Mouse (Mus musculus) intestine, embryonic 16.5 days (tissue): ENCODE results near the gene Smok3a. TPM values are rescaled to one million over a fixed set of nuclear protein-coding genes. Genes with fewer than 3 reads are reported as not detected.

ENCODE experiments used
- ATAC-seq: fragments of 200-750 bp; cut with Nextera tagmentation; 2 replicates; pipeline ENCODE4 v1.8.0; 2017; ENCODE audit warnings: moderate TSS enrichment, moderate library complexity
- H3K27ac ChIP-seq: fragments of 300-500 bp; sonication (generic); 2 replicates; pipeline ENCODE4 v1.5.1; 2014; ENCODE audit warnings: mild to moderate bottlenecking, low read length
- H3K27me3 ChIP-seq: fragments of 300-500 bp; sonication (generic); replicated peaks from 2 replicates; pipeline ENCODE4 v1.6.1; 2014; ENCODE audit warnings: low read length, control low read depth, mixed read lengths; ENCODE audit not compliant: control insufficient read depth, insufficient read depth
- H3K36me3 ChIP-seq: fragments of 300-500 bp; sonication (generic); 2 replicates; pipeline ENCODE4 v1.6.1; 2014; ENCODE audit warnings: low read length, control low read depth; ENCODE audit not compliant: control insufficient read depth, insufficient read depth
- H3K4me1 ChIP-seq: fragments of 300-500 bp; sonication (generic); 2 replicates; pipeline ENCODE4 v1.6.1; 2014; ENCODE audit warnings: low read length, control low read depth, mixed read lengths; ENCODE audit not compliant: control insufficient read depth, insufficient read depth
- H3K4me2 ChIP-seq: fragments of 300-500 bp; sonication (generic); 2 replicates; pipeline ENCODE4 v1.6.1; 2014; ENCODE audit warnings: low read depth, low read length, control low read depth
- H3K4me3 ChIP-seq: fragments of 300-500 bp; sonication (generic); 2 replicates; pipeline ENCODE4 v1.5.1; 2014; ENCODE audit warnings: mild to moderate bottlenecking, low read length
- H3K9ac ChIP-seq: fragments of 300-500 bp; sonication (generic); 2 replicates; pipeline ENCODE4 v1.6.1; 2014; ENCODE audit warnings: low read depth, low read length
- H3K9me3 ChIP-seq: fragments of 300-500 bp; sonication (generic); 2 replicates; pipeline ENCODE4 v1.6.1; 2016; ENCODE audit warnings: low read length, control low read depth; ENCODE audit not compliant: control insufficient read depth
- WGBS: fragments of 180-500 bp; shearing (Covaris S2); extraction: QIAGEN DNeasy Blood & Tissue Kit; methylation state at CpG from one replicate; pipeline ENCODE4 v1.1.7; 2014; 5-methylcytosine and 5-hydroxymethylcytosine counted together
- polyA plus RNA-seq: library from polyadenylated mRNA; unstranded; fragments of >200 nt; fragmentation: Nextera tagmentation; extraction: Ambion mirVana; gene quantifications from 2 replicates; pipeline ENCODE4 v1.2.1, GENCODE M21; 2015

Smok3a gene
- polyA plus RNA-seq, 1 experiment from 2014 or later = not detected

DNA sequence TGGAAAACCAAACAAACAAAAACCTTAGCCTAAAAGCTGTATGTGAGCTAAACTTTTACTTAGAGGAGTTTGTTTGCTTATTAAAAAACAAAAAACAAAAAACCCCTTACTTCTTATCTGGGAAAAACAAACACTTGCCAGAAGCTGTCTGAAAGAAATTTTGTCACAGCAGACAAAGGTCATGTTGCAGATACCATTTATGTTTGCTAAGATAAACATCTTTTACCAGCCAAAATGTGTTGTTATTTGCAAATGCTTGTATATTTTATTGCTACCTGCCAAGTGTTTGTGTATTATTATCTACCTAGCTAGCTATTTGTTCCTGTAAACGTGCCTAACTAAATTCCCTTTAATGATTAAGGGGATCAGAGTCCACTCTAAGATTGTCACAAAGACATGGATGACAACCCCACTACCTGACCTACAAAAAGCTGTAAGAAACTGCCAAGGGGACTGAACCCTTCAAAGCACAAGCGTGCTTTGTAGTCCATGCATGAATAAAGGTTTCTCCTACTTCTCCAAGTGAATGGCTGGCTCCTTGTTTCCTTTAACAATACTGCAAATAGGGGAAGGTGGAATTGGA, 62.3 kb downstream of the Smok3a start:
- no peak overlapping the region for H3K4me2 ChIP-seq
- no peak overlapping the region for H3K9ac ChIP-seq
- no peak overlapping the region for H3K4me3 ChIP-seq
- H3K4me1 ChIP-seq = peaks cover 5% of the 10 kb centered on the region; the same call in 1 of the 2 replicates
- H3K27ac ChIP-seq = no peak overlapping the region
- no peaks in the 10 kb centered on the region for H3K9me3 ChIP-seq
- ATAC-seq = no peak
- H3K36me3 ChIP-seq = no peaks in the 10 kb centered on the region
- 56% methylated on average over 2 of the region's 2 CpGs for WGBS
- no peaks in the 10 kb centered on the region for H3K27me3 ChIP-seq

DNA sequence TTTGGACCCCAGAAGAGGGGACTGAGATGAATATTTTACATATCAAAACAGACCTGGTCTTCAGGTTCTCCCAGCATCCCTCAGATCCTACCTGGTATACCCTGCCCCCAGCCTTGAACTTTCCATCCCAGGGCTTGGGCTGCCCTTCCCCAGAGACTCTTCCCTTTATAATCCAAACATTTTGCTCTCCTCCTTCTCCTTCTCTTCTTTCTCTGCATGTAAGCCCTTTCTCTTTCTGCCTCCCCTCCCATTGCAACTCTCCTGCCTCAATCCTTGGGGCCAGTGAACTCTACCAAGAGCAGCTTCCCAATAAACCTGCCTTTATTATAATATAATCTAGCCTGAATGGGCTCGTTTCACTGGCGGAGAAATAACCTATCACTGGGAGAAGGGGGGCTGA, 62.9 kb downstream of the Smok3a start:
- Histone ChIP-seq H3K4me1 (peaks cover 9% of the 10 kb centered on the region; the same call in 1 of the 2 replicates), H3K4me2 (no peak overlapping the region), H3K9ac (no peak overlapping the region), H3K36me3 (no peaks in the 10 kb centered on the region), H3K27ac (no peak overlapping the region), H3K9me3 (no peaks in the 10 kb centered on the region), H3K4me3 (no peak overlapping the region), H3K27me3 (no peaks in the 10 kb centered on the region)
- 85% methylated on average over 2 of the region's 2 CpGs for WGBS
- ATAC-seq = no peak

Other genes starting within 250 kb of the Smok3a start
- 19.3 and 19.8 TPM in 2 replicates for gene Ppp1r35, start 242.4 kb upstream of the Smok3a start, polyA plus RNA-seq
- gene Mepce, start 233.6 kb upstream of the Smok3a start, polyA plus RNA-seq = 7.1 and 7.4 TPM in 2 replicates
- gene Zcwpw1, start 233.5 kb upstream of the Smok3a start, polyA plus RNA-seq = 11.0 and 11.8 TPM in 2 replicates
- 2.8 and 4.2 TPM in 2 replicates for gene Pilra, start 185.0 kb upstream of the Smok3a start, polyA plus RNA-seq
- gene Pilrb1, start 163.2 kb upstream of the Smok3a start, polyA plus RNA-seq = 1.3 and 1.8 TPM in 2 replicates
- gene Pilrb2, start 149.4 kb upstream of the Smok3a start, polyA plus RNA-seq = 1.3 and 1.8 TPM in 2 replicates
- 54.6 and 70.4 TPM in 2 replicates for gene Cyp3a13, start 99.6 kb upstream of the Smok3a start, polyA plus RNA-seq
- gene Gjc3, start 58.2 kb upstream of the Smok3a start, polyA plus RNA-seq = 0.34 and 0.50 TPM in 2 replicates
- 0.34 and 0.37 TPM in 2 replicates for gene Azgp1, start 39.7 kb upstream of the Smok3a start, polyA plus RNA-seq
- gene Smok3b, start 168 bp downstream of the Smok3a start, polyA plus RNA-seq = not detected in 2 replicates
- gene Smok3c, start 31.9 kb downstream of the Smok3a start, polyA plus RNA-seq = not detected in 2 replicates
- 11.1 and 12.3 TPM in 2 replicates for gene Zkscan1, start 63.8 kb downstream of the Smok3a start, polyA plus RNA-seq
- gene Zscan21, start 95.6 kb downstream of the Smok3a start, polyA plus RNA-seq = 40.8 and 44.2 TPM in 2 replicates
- gene Zfp113, start 134.5 kb downstream of the Smok3a start, polyA plus RNA-seq = 11.7 and 11.8 TPM in 2 replicates
- 282 and 303 TPM in 2 replicates for gene Cops6, start 139.8 kb downstream of the Smok3a start, polyA plus RNA-seq
- 16.7 and 17.1 TPM in 2 replicates for gene Ap4m1, start 150.7 kb downstream of the Smok3a start, polyA plus RNA-seq
- 128 and 147 TPM in 2 replicates for gene Mcm7, start 151.2 kb downstream of the Smok3a start, polyA plus RNA-seq
- 64.5 and 69.2 TPM in 2 replicates for gene Taf6, start 166.2 kb downstream of the Smok3a start, polyA plus RNA-seq
- gene Cnpy4, start 166.2 kb downstream of the Smok3a start, polyA plus RNA-seq = 29.9 and 33.7 TPM in 2 replicates
- 5.7 and 7.0 TPM in 2 replicates for gene Mblac1, start 173.1 kb downstream of the Smok3a start, polyA plus RNA-seq
- gene Nxpe5, start 204.6 kb downstream of the Smok3a start, polyA plus RNA-seq = not detected in 2 replicates
- gene Lamtor4, start 234.2 kb downstream of the Smok3a start, polyA plus RNA-seq = 101 and 107 TPM in 2 replicates
- 3.7 and 3.9 TPM in 2 replicates for gene BC037034, start 242.8 kb downstream of the Smok3a start, polyA plus RNA-seq